Mouse (Mus musculus) liver, embryonic 14.5 days (tissue): ENCODE measurements around the gene Klrb1b.

Experiments used
- CTCF ChIP-seq: IDR thresholded peaks from 2 replicates; pipeline ENCODE4 v1.5.1; 2016; ENCODE audit warnings: antibody characterized with exemption, low read depth, control low read depth
- EP300 ChIP-seq: IDR thresholded peaks from 2 replicates; pipeline ENCODE4 v1.6.1; 2016; ENCODE audit warnings: antibody characterized with exemption, low read depth

- TF ChIP-seq CTCF = no peak
- no peak for TF ChIP-seq EP300
These were observed 60.9 kb downstream of the Klrb1b start for GRCm38 (mm10) chr6:128765211-128765610.
